Mouse (Mus musculus): ENCODE measurements around the gene Fstl4. TPM values are rescaled to one million over a fixed set of nuclear protein-coding genes. Genes with fewer than 3 reads are reported as not detected.
A peak's percentile ranks its signal among the peaks of the same experiment; 100 is the strongest.

Fstl4 gene
- polyA plus RNA-seq, 1 experiment from 2014 or later, result 5.7 TPM

- Histone ChIP-seq H3K4me2 (replicated peaks; ENCODE audit: low read depth) (no peak overlapping the region), H3K27me3 (replicated peaks; ENCODE audit: control insufficient read depth, insufficient read depth, low read length) (no peaks in the 10 kb centered on the region), H3K9me3 (ENCODE audit: control insufficient read depth) (no peaks in the 10 kb centered on the region), H3K27ac (ENCODE audit: low read depth, low read length) (no peak overlapping the region), H3K4me3 (ENCODE audit: low read depth, low read length) (no peak overlapping the region), H3K36me3 (ENCODE audit: control insufficient read depth, insufficient read depth) (no peaks in the 10 kb centered on the region), H3K9ac (ENCODE audit: low read depth, low read length) (no peak overlapping the region), H3K4me1 (replicated peaks; ENCODE audit: control insufficient read depth, insufficient read depth, low read length) (no peaks in the 10 kb centered on the region)
- no peak for TF ChIP-seq CTCF (IDR thresholded peaks at IDR 0.05; ENCODE audit: low read depth)
- ATAC-seq, result no peak
- WGBS, result 47% methylated on average over 3 of the region's 3 CpGs
These were observed 334.4 kb downstream of the Fstl4 start for GRCm38 (mm10) chr11:53098780-53099198.

GRCm38 (mm10) chr11:53099322-53099721 is 334.9 kb downstream of the Fstl4 start:
- Histone ChIP-seq H3K4me2 (replicated peaks; ENCODE audit: low read depth) (no peak overlapping the region), H3K36me3 (ENCODE audit: control insufficient read depth, insufficient read depth) (no peaks in the 10 kb centered on the region), H3K9me3 (ENCODE audit: control insufficient read depth) (no peaks in the 10 kb centered on the region), H3K27me3 (replicated peaks; ENCODE audit: control insufficient read depth, insufficient read depth, low read length) (no peaks in the 10 kb centered on the region), H3K27ac (ENCODE audit: low read depth, low read length) (no peak overlapping the region), H3K4me1 (replicated peaks; ENCODE audit: control insufficient read depth, insufficient read depth, low read length) (no peaks in the 10 kb centered on the region), H3K4me3 (ENCODE audit: low read depth, low read length) (no peak overlapping the region), H3K9ac (ENCODE audit: low read depth, low read length) (no peak overlapping the region)
- ATAC-seq, result no peak
- TF ChIP-seq CTCF (IDR thresholded peaks at IDR 0.05; ENCODE audit: low read depth), result no peak
- WGBS, result 88% methylated on average over 5 of the region's 5 CpGs

GRCm38 (mm10) chr11:53101732-53102131 is 337.3 kb downstream of the Fstl4 start:
- ATAC-seq, result peak; percentile 58

GRCm38 (mm10) chr11:53103601-53104325 is 339.3 kb downstream of the Fstl4 start:
- no peak overlapping the region for H3K27ac ChIP-seq (ENCODE audit: low read depth, low read length)
- ATAC-seq, result no peak
- H3K9me3 ChIP-seq (ENCODE audit: control insufficient read depth), result no peaks in the 10 kb centered on the region
- 71% methylated on average over 10 of the region's 10 CpGs for WGBS
- H3K36me3 ChIP-seq (ENCODE audit: control insufficient read depth, insufficient read depth), result no peaks in the 10 kb centered on the region
- no peak overlapping the region for H3K9ac ChIP-seq (ENCODE audit: low read depth, low read length)
- H3K27me3 ChIP-seq (replicated peaks; ENCODE audit: control insufficient read depth, insufficient read depth, low read length), result no peaks in the 10 kb centered on the region
- peaks cover 9% of the 10 kb centered on the region; the same call in 1 of the 2 replicates for H3K4me1 ChIP-seq (replicated peaks; ENCODE audit: control insufficient read depth, insufficient read depth, low read length)
- no peak overlapping the region for H3K4me2 ChIP-seq (replicated peaks; ENCODE audit: low read depth)
- H3K4me3 ChIP-seq (ENCODE audit: low read depth, low read length), result no peak overlapping the region
- TF ChIP-seq CTCF (IDR thresholded peaks at IDR 0.05; ENCODE audit: low read depth), result no peak

More at GRCm38 (mm10) chr11:53101732-53102131, 337.3 kb downstream of the Fstl4 start:
- H3K27me3 ChIP-seq (replicated peaks; ENCODE audit: control insufficient read depth, insufficient read depth, low read length), result no peaks in the 10 kb centered on the region
- WGBS, result 39% methylated on average over 5 of the region's 5 CpGs
- H3K27ac ChIP-seq (ENCODE audit: low read depth, low read length), result no peak overlapping the region
- no peaks in the 10 kb centered on the region for H3K4me1 ChIP-seq (replicated peaks; ENCODE audit: control insufficient read depth, insufficient read depth, low read length)
- H3K4me2 ChIP-seq (replicated peaks; ENCODE audit: low read depth), result no peak overlapping the region
- no peaks in the 10 kb centered on the region for H3K36me3 ChIP-seq (ENCODE audit: control insufficient read depth, insufficient read depth)
- no peak overlapping the region for H3K9ac ChIP-seq (ENCODE audit: low read depth, low read length)
- H3K9me3 ChIP-seq (ENCODE audit: control insufficient read depth), result no peaks in the 10 kb centered on the region
- no peak overlapping the region for H3K4me3 ChIP-seq (ENCODE audit: low read depth, low read length)
- no peak for TF ChIP-seq CTCF (IDR thresholded peaks at IDR 0.05; ENCODE audit: low read depth)

GRCm38 (mm10) chr11:53107706-53108105 is 343.3 kb downstream of the Fstl4 start:
- Histone ChIP-seq H3K4me3 (ENCODE audit: low read depth, low read length) (no peak overlapping the region), H3K4me2 (replicated peaks; ENCODE audit: low read depth) (no peak overlapping the region), H3K9ac (ENCODE audit: low read depth, low read length) (no peak overlapping the region), H3K36me3 (ENCODE audit: control insufficient read depth, insufficient read depth) (no peaks in the 10 kb centered on the region), H3K27ac (ENCODE audit: low read depth, low read length) (peak overlapping the region; percentile 50), H3K4me1 (replicated peaks; ENCODE audit: control insufficient read depth, insufficient read depth, low read length) (peaks cover 9% of the 10 kb centered on the region; the same call in 1 of the 2 replicates), H3K9me3 (ENCODE audit: control insufficient read depth) (no peaks in the 10 kb centered on the region), H3K27me3 (replicated peaks; ENCODE audit: control insufficient read depth, insufficient read depth, low read length) (no peaks in the 10 kb centered on the region)
- ATAC-seq, result peak; percentile 37; the same call in 1 of the 2 replicates
- 33% methylated on average over 5 of the region's 5 CpGs for WGBS
- TF ChIP-seq CTCF (IDR thresholded peaks at IDR 0.05; ENCODE audit: low read depth), result no peak

- no peak overlapping the region for H3K4me2 ChIP-seq (replicated peaks; ENCODE audit: low read depth)
- no peaks in the 10 kb centered on the region for H3K27me3 ChIP-seq (replicated peaks; ENCODE audit: control insufficient read depth, insufficient read depth, low read length)
- WGBS, result 62% methylated on average over 6 of the region's 6 CpGs
- TF ChIP-seq CTCF (IDR thresholded peaks at IDR 0.05; ENCODE audit: low read depth), result no peak
- H3K9ac ChIP-seq (ENCODE audit: low read depth, low read length), result no peak overlapping the region
- H3K36me3 ChIP-seq (ENCODE audit: control insufficient read depth, insufficient read depth), result no peaks in the 10 kb centered on the region
- no peaks in the 10 kb centered on the region for H3K9me3 ChIP-seq (ENCODE audit: control insufficient read depth)
- ATAC-seq, result peak; percentile 57
- H3K4me3 ChIP-seq (ENCODE audit: low read depth, low read length), result no peak overlapping the region
- no peak overlapping the region; the same call in 1 of the 2 replicates for H3K27ac ChIP-seq (ENCODE audit: low read depth, low read length)
- peaks cover 9% of the 10 kb centered on the region; the same call in 1 of the 2 replicates for H3K4me1 ChIP-seq (replicated peaks; ENCODE audit: control insufficient read depth, insufficient read depth, low read length)
These were observed 344.4 kb downstream of the Fstl4 start for GRCm38 (mm10) chr11:53108798-53109197.
